Mouse (Mus musculus) left cerebral cortex, postnatal 25 days (tissue): ENCODE measurements at regions not wholly inside any gene's neighbourhood (a gene's known extent, or its start where the extent isn't known, plus 50 kb on each side); places are given as distances from the start of the nearest gene placed in this dataset.
A peak's percentile ranks its signal among the peaks of the same experiment; 100 is the strongest.
"Not testable (repeated sequence)": the region's sequence is repeated elsewhere in the genome, so short reads cannot be mapped to it uniquely, and the experiment has no call there.

Source experiments
- DNase-seq, 2 experiments: peaks; one replicate each; pipeline ENCODE4 v3.0.0; 2022; ENCODE audit warnings: low spot score in 2 of 2, mixed read lengths in 1 of 2
- intact Hi-C: fragments of 180-260 bp; cut with DNase I; formaldehyde crosslinking; loops from one replicate; pipeline ENCODE4 v1.15.1; 2025
- microRNA-seq, 2 experiments: library from miRNA; unstranded; fragments of <30 nt; microRNA quantifications; one replicate each; pipeline ENCODE4 v1.2.0; 2022

- intact Hi-C loops = no loop called here
- no peak for DNase-seq
Measured at GRCm38 (mm10) chr7:113691756-113692155, 74.0 kb upstream of the Spon1 start.

GRCm38 (mm10) chr7:113693526-113693925, 72.3 kb upstream of the Spon1 start:
- DNase-seq = no peak
- intact Hi-C loops = no loop called here

GRCm38 (mm10) chr7:113694466-113694865, 71.3 kb upstream of the Spon1 start:
- DNase-seq = no peak
- intact Hi-C loops = no loop called here

- DNase-seq = no peak
- intact Hi-C loops = no loop called here
Measured at GRCm38 (mm10) chr7:113705929-113706328, 59.9 kb upstream of the Spon1 start.

- intact Hi-C loops = no loop called here
- DNase-seq = no peak
Measured at GRCm38 (mm10) chr7:113707596-113707995, 58.2 kb upstream of the Spon1 start.

GRCm38 (mm10) chr7:113710541-113711270, 55.1 kb upstream of the Spon1 start:
- peak; percentile 11 to 43 for DNase-seq
- intact Hi-C loops = no loop called here

GRCm38 (mm10) chr7:113711356-113711755, 54.4 kb upstream of the Spon1 start:
- DNase-seq, intact Hi-C loops: not testable (repeated sequence)

Small RNAs in the stretch of these regions (microRNA-seq; reads per million reads assigned to microRNA genes)
- 0 reads per million in 2 experiments for gene Gm23700
